In the genomic region with DNA sequence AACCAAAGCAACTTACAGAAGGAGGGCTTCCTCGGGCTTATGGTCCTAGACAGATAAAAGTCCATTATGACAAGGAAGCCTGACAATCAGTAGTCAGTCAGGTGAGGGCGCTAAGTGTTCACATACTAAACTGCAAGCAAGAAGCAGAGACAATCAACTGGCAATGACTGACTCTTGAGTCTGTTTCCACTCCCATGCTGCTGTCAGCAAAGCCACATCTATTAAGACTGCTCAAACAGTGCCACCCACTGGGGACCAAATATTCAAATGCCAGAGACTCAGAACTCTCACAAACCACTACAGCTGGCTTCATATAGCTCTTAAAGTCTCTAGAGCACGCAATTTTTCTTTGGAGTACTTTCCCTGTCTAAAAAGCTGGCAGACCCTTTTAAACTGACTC, we compare ENCODE assay signal across 15 mouse cellular contexts.
DNase-seq lines count a peak whose midpoint lies in the region; ATAC-seq and TF ChIP-seq lines count a peak whose summit lies in the region.
"Had no signal": no experiment of that assay in that cellular context is flagged by ENCODE, and none has a peak within 500 bp of the region (broad histone marks: within the 10 kb centered on the region; RNA-seq: fewer than 3 reads in every experiment).

No protein-coding gene starts in this region.

- WGBS in forebrain, embryonic 14.5 days: 62% methylated on average over 3 of the region's 3 CpGs
- WGBS in forebrain, embryonic 16.5 days: 57% methylated on average over 3 of the region's 3 CpGs

- H3K4me1 ChIP-seq in forebrain, embryonic 14.5 days (ENCODE audit: control insufficient read depth, insufficient read depth, low read length): no peaks in the 10 kb centered on the region
- H3K4me1 ChIP-seq in forebrain, embryonic 16.5 days (replicated peaks; ENCODE audit: control insufficient read depth, insufficient read depth, low read length): no peaks in the 10 kb centered on the region
- H3K4me1 ChIP-seq: heart, embryonic 10.5 days had no signal

- intact Hi-C loops in left cerebral cortex, adult 2 months (cut with DNase I): loop anchor here (5.0 kb wide), 1 partner anchor 1121 kb away; no protein-coding TSS in a partner anchor

- peak; percentile 48 for DNase-seq in forebrain, embryonic 14.5 days (ENCODE audit: low spot score)
- DNase-seq in left cerebral cortex, adult 2 months (ENCODE audit: extremely low spot score in 1 of 2, low spot score in 2 of 2): no peak
- DNase-seq in left cerebral cortex, adult 8-10 months (ENCODE audit: low spot score in 2 of 2): no peak
- DNase-seq in 416B (ENCODE audit: low read depth): peak; percentile 26
- DNase-seq in brain, adult 2 months (ENCODE audit: low read depth, low spot score): peak; percentile 27
- no peak for DNase-seq in urinary bladder, postnatal 4 days (ENCODE audit: low spot score in 2 of 2)
- DNase-seq: adrenal gland, postnatal 25 days; cerebellum, adult 11 months; left cerebral cortex, postnatal 4 days had no signal

- no peak overlapping the region for H3K27ac ChIP-seq in forebrain, embryonic 14.5 days (ENCODE audit: low read depth, low read length)
- H3K27ac ChIP-seq in forebrain, embryonic 16.5 days (ENCODE audit: low read length): no peak overlapping the region
- H3K27ac ChIP-seq in left cerebral cortex, adult 2 months: no peak overlapping the region
- H3K27ac ChIP-seq: heart, embryonic 10.5 days; liver, embryonic 14.5 days had no signal

- no peak for ATAC-seq in forebrain, embryonic 14.5 days
- no peak for ATAC-seq in forebrain, embryonic 16.5 days
- no peak for ATAC-seq in cerebellum, adult (ENCODE audit: insufficient number of reproducible peaks, low FRiP score, low TSS enrichment)
- ATAC-seq: intestine, embryonic 16.5 days had no signal

- TF ChIP-seq CTCF in left cerebral cortex, adult 2 months (IDR thresholded peaks at IDR 0.05): peak; percentile 22

- H3K9ac ChIP-seq in forebrain, embryonic 14.5 days (ENCODE audit: low read length): no peak overlapping the region
- no peak overlapping the region for H3K9ac ChIP-seq in forebrain, embryonic 16.5 days (replicated peaks; ENCODE audit: low read depth, low read length)
- H3K9ac ChIP-seq: liver, embryonic 14.5 days had no signal

- no peaks in the 10 kb centered on the region for H3K9me3 ChIP-seq in forebrain, embryonic 14.5 days (replicated peaks; ENCODE audit: control insufficient read depth, low read length)
- no peaks in the 10 kb centered on the region for H3K9me3 ChIP-seq in forebrain, embryonic 16.5 days (ENCODE audit: control insufficient read depth, low read length)
- H3K9me3 ChIP-seq: heart, embryonic 10.5 days had no signal

- H3K36me3 ChIP-seq in forebrain, embryonic 14.5 days (ENCODE audit: control insufficient read depth, insufficient read depth, low read length): no peaks in the 10 kb centered on the region
- no peaks in the 10 kb centered on the region for H3K36me3 ChIP-seq in forebrain, embryonic 16.5 days (ENCODE audit: control insufficient read depth, insufficient read depth)
- H3K36me3 ChIP-seq: heart, embryonic 10.5 days had no signal

- no peak overlapping the region for H3K4me3 ChIP-seq in forebrain, embryonic 14.5 days (ENCODE audit: low read depth, low read length)
- H3K4me3 ChIP-seq in forebrain, embryonic 16.5 days (replicated peaks; ENCODE audit: low read length): no peak overlapping the region
- H3K4me3 ChIP-seq in left cerebral cortex, adult 2 months: no peak overlapping the region
- H3K4me3 ChIP-seq: heart, embryonic 10.5 days; myocyte had no signal

- H3K27me3 ChIP-seq in forebrain, embryonic 14.5 days (replicated peaks; ENCODE audit: control insufficient read depth, insufficient read depth, low read length): no peaks in the 10 kb centered on the region
- no peaks in the 10 kb centered on the region for H3K27me3 ChIP-seq in forebrain, embryonic 16.5 days (replicated peaks; ENCODE audit: control insufficient read depth, insufficient read depth, low read length)

- H3K4me2 ChIP-seq in forebrain, embryonic 14.5 days (ENCODE audit: low read length): no peak overlapping the region
- H3K4me2 ChIP-seq in forebrain, embryonic 16.5 days (ENCODE audit: low read length): no peak overlapping the region

Comparison
In these comparisons a context has a peak if more than half of its experiments do, and no peak if none do; other contexts are left out.
1. DNase-seq: peak in forebrain, embryonic 14.5 days (single experiment), 416B (single experiment) and brain, adult 2 months (single experiment); none in left cerebral cortex, adult 2 months (0 of 2), left cerebral cortex, adult 8-10 months (0 of 2) and urinary bladder, postnatal 4 days (0 of 2).